Mouse (Mus musculus): Measurements from ENCODE around the gene Asb1. TPM values are rescaled to one million over a fixed set of nuclear protein-coding genes. Genes with fewer than 3 reads are reported as not detected.

Asb1 gene
- polyA plus RNA-seq, 1 experiment from 2014 or later: 6.2 TPM

DNA sequence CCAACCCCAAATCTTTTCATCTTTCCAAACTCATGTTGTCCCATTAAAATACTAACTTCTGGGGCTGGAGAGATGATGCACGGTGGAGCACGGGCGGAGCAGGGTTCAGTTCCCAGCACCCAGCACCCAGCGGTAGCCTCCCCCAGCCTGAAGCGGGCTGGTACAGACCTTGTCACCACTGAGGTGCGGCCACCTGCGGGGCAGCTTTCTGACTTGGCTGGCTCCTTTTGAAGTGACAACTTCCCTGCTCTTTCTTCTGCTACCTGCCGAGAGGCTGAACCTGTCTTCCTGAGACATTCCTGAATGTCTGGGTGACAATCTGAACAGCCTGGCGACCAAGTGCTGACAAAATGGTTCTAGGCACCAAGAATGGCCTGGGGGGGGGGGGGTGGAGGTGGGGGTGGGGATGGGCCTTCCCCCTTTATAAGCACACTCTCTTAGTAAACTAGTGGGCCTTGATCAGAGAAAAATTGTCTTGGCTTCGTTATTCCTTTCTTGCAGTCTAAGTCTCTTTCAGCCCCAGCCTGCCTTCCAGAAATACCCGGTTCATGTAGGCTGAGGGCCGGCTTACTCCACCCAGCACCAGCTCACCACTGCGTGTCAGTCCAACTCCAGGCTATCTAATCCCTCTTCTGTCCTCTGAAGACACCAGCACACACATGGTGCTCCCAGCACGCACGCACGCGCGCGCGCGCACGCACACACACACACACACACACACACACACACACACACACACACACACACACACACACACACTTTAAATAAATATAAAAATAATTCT lies 2.4 kb upstream of the Asb1 start:
- WGBS: 30% methylated on average over 22 of the region's 22 CpGs
- H3K36me3 ChIP-seq (ENCODE audit: control insufficient read depth, insufficient read depth, low read length): no peaks in the 10 kb centered on the region
- no peaks in the 10 kb centered on the region for H3K9me3 ChIP-seq (ENCODE audit: control insufficient read depth, low read length)
- DNase-seq (ENCODE audit: low spot score) (no peak), ATAC-seq (replicated peaks; ENCODE audit: low FRiP score, low TSS enrichment, low read depth) (no peak)
- H3K4me1 ChIP-seq (replicated peaks; ENCODE audit: control insufficient read depth, insufficient read depth, low read length): peaks cover 8% of the 10 kb centered on the region
- H3K9ac ChIP-seq (ENCODE audit: low read length): no peak overlapping the region
- no peak overlapping the region for H3K4me2 ChIP-seq (ENCODE audit: low read length)
- H3K4me3 ChIP-seq (ENCODE audit: low read depth, low read length): no peak overlapping the region
- H3K27me3 ChIP-seq (replicated peaks; ENCODE audit: control insufficient read depth, insufficient read depth, low read length): peaks cover 13% of the 10 kb centered on the region
- H3K27ac ChIP-seq (ENCODE audit: low read depth): no peak overlapping the region

DNA sequence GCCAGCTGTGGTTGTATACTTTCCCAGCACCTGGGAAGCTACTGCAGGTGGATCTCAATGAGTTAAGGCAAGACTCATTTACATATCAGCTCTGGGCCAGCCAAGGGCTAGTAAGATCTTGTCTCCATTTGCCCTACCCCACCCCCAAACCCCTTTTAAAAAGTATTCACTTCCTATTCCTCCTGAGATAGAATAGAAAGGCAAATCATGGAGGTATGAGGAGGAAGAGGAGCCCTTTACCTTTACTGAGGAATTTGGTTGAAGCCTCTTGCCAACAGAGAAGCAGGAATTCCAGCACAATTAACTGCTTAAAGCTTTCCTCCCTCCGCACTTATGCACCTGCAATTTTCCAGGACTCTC lies 1.8 kb upstream of the Asb1 start:
- ATAC-seq (replicated peaks; ENCODE audit: low FRiP score, low TSS enrichment, low read depth) (no peak), DNase-seq (ENCODE audit: low spot score) (no peak)
- no peak overlapping the region for H3K4me3 ChIP-seq (ENCODE audit: low read depth, low read length)
- H3K36me3 ChIP-seq (ENCODE audit: control insufficient read depth, insufficient read depth, low read length): no peaks in the 10 kb centered on the region
- peaks cover 13% of the 10 kb centered on the region for H3K27me3 ChIP-seq (replicated peaks; ENCODE audit: control insufficient read depth, insufficient read depth, low read length)
- 60% methylated on average over 1 of the region's 1 CpGs for WGBS
- H3K4me2 ChIP-seq (ENCODE audit: low read length): no peak overlapping the region
- no peak overlapping the region for H3K9ac ChIP-seq (ENCODE audit: low read length)
- peaks cover 8% of the 10 kb centered on the region for H3K4me1 ChIP-seq (replicated peaks; ENCODE audit: control insufficient read depth, insufficient read depth, low read length)
- H3K9me3 ChIP-seq (ENCODE audit: control insufficient read depth, low read length): no peaks in the 10 kb centered on the region
- H3K27ac ChIP-seq (ENCODE audit: low read depth): no peak overlapping the region

DNA sequence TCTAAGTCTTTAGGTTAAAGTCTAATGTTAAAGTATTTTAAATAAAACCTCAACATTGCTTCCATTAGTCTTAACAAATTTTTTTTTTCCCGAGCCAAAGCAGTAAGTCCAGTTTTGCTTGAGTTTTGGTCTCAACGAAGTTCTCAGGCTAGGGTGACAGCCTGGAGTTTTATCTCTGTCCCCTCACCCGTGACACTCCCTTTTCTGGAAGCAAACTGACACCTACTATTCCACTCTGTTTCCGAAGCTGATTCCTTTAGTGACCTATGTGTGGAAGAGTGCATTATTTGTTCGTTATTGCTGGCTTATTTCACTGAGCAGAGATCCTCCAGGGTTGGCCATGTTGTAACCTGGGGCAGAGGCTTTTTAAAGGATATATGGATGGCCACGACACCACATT lies 1.1 kb upstream of the Asb1 start:
- Histone ChIP-seq H3K27ac (ENCODE audit: low read depth) (no peak overlapping the region), H3K4me3 (ENCODE audit: low read depth, low read length) (no peak overlapping the region)

DNA sequence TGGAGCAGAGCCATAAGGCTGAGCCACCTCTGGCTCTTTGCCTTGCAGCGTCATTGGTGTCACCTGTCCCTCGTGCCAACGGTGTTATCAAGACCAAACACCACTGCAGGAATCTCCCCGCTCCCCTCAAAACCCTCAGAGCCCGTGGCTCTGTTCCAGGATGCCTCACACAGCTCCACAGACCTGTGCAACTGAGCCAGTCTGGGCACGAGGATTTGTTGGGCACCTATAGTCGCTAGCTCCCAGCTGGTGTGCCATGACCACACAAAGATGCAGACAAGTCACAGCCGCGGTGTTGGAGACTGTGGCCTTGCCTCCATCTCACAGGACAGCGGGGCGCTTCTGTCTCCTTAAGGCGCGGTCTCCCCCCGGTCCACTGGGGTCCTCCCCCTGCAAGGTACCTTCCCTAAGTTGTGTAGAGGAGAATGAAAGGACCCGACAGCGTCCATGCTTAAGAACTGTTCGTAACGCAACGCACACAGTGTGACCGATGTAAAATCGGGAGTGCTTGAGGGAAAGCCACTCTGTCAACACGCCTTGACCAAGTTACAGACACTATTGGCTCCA lies 557 bp upstream of the Asb1 start:
- DNase-seq (ENCODE audit: low spot score) (peak; percentile 58), ATAC-seq (replicated peaks; ENCODE audit: low FRiP score, low TSS enrichment, low read depth) (no peak; the same call in none of the 2 replicates)
- no peaks in the 10 kb centered on the region for H3K9me3 ChIP-seq (ENCODE audit: control insufficient read depth, low read length)
- H3K27me3 ChIP-seq (replicated peaks; ENCODE audit: control insufficient read depth, insufficient read depth, low read length): peaks cover 13% of the 10 kb centered on the region
- H3K4me2 ChIP-seq (ENCODE audit: low read length): peak overlapping the region; percentile 65
- peak overlapping the region; percentile 88 for H3K4me3 ChIP-seq (ENCODE audit: low read depth, low read length)
- H3K27ac ChIP-seq (ENCODE audit: low read depth): no peak overlapping the region
- peaks cover 3% of the 10 kb centered on the region; the same call in 1 of the 2 replicates for H3K36me3 ChIP-seq (ENCODE audit: control insufficient read depth, insufficient read depth, low read length)
- WGBS: 3% methylated on average over 22 of the region's 22 CpGs
- H3K4me1 ChIP-seq (replicated peaks; ENCODE audit: control insufficient read depth, insufficient read depth, low read length): peaks cover 8% of the 10 kb centered on the region
- H3K9ac ChIP-seq (ENCODE audit: low read length): no peak overlapping the region

More for the DNA sequence above, 1.1 kb upstream of the Asb1 start:
- Histone ChIP-seq H3K4me1 (replicated peaks; ENCODE audit: control insufficient read depth, insufficient read depth, low read length) (peaks cover 8% of the 10 kb centered on the region), H3K36me3 (ENCODE audit: control insufficient read depth, insufficient read depth, low read length) (no peaks in the 10 kb centered on the region), H3K4me2 (ENCODE audit: low read length) (peak overlapping the region; percentile 65; the same call in 1 of the 2 replicates), H3K9ac (ENCODE audit: low read length) (no peak overlapping the region), H3K27me3 (replicated peaks; ENCODE audit: control insufficient read depth, insufficient read depth, low read length) (peaks cover 13% of the 10 kb centered on the region), H3K9me3 (ENCODE audit: control insufficient read depth, low read length) (no peaks in the 10 kb centered on the region)
- ATAC-seq (replicated peaks; ENCODE audit: low FRiP score, low TSS enrichment, low read depth) (no peak), DNase-seq (ENCODE audit: low spot score) (no peak)
- 30% methylated on average over 6 of the region's 6 CpGs for WGBS

DNA sequence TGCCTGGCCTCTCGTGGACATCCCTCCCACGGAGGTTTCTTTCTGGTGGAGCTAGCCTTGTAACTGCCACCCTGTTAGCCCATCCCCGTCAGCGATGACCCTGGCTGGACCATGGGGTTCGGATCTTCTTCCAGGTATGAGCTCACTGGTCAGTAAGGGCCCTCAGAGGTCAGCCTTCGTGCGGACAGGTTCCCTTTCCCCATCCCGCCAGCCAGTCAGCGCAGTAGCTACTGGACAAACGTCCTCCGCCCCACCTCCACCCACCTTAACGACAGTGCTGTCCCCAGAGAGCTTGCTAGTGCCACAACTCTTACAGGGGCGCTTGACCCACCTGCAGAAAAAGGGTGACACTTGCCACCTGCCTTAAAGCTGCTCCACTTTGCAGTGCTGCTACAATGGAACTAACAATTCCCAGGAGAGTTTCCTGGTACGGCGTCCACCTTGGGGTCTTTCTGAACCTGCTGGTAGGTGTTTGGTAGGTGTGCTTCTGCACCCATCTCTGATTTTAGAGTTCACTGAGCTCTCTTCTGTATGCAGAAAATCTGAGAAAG lies 773 bp downstream of the Asb1 start:
- no peak for DNase-seq (ENCODE audit: low spot score)
- Histone ChIP-seq H3K9ac (ENCODE audit: low read length) (peak overlapping the region; percentile 72), H3K9me3 (ENCODE audit: control insufficient read depth, low read length) (no peaks in the 10 kb centered on the region), H3K4me1 (replicated peaks; ENCODE audit: control insufficient read depth, insufficient read depth, low read length) (peaks cover 8% of the 10 kb centered on the region), H3K36me3 (ENCODE audit: control insufficient read depth, insufficient read depth, low read length) (peaks cover 13% of the 10 kb centered on the region), H3K4me2 (ENCODE audit: low read length) (peak overlapping the region; percentile 65), H3K27ac (ENCODE audit: low read depth) (no peak overlapping the region), H3K4me3 (ENCODE audit: low read depth, low read length) (peak overlapping the region; percentile 88), H3K27me3 (replicated peaks; ENCODE audit: control insufficient read depth, insufficient read depth, low read length) (peaks cover 13% of the 10 kb centered on the region)
- 15% methylated on average over 14 of the region's 15 CpGs for WGBS
- no peak for ATAC-seq (replicated peaks; ENCODE audit: low FRiP score, low TSS enrichment, low read depth)

DNA sequence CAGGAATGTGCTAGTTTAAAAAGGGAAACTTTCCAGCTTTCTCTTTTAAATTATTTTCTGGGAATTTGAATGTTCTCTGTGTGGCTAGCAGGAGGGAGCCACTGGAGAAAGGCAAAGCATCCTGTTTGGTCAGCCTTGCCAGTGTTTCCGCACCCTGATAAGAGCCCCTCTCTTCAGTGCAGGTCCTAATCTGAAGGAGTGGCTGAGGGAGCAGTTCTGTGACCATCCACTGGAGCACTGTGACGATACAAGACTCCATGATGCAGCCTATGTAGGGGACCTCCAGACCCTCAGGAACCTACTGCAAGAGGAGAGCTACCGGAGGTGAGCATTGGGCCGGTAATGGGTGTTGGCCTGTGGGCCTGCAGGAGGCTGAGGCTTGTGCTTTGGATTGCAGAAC lies 3.6 kb downstream of the Asb1 start:
- peaks cover 26% of the 10 kb centered on the region for H3K36me3 ChIP-seq (ENCODE audit: control insufficient read depth, insufficient read depth, low read length)
- H3K27ac ChIP-seq (ENCODE audit: low read depth): no peak overlapping the region
- ATAC-seq (replicated peaks; ENCODE audit: low FRiP score, low TSS enrichment, low read depth) (no peak), DNase-seq (ENCODE audit: low spot score) (no peak)
- no peak overlapping the region for H3K4me2 ChIP-seq (ENCODE audit: low read length)
- no peaks in the 10 kb centered on the region for H3K9me3 ChIP-seq (ENCODE audit: control insufficient read depth, low read length)
- 84% methylated on average over 4 of the region's 4 CpGs for WGBS
- H3K27me3 ChIP-seq (replicated peaks; ENCODE audit: control insufficient read depth, insufficient read depth, low read length): peaks cover 7% of the 10 kb centered on the region
- H3K4me1 ChIP-seq (replicated peaks; ENCODE audit: control insufficient read depth, insufficient read depth, low read length): peaks cover 8% of the 10 kb centered on the region
- H3K4me3 ChIP-seq (ENCODE audit: low read depth, low read length): no peak overlapping the region
- no peak overlapping the region for H3K9ac ChIP-seq (ENCODE audit: low read length)

DNA sequence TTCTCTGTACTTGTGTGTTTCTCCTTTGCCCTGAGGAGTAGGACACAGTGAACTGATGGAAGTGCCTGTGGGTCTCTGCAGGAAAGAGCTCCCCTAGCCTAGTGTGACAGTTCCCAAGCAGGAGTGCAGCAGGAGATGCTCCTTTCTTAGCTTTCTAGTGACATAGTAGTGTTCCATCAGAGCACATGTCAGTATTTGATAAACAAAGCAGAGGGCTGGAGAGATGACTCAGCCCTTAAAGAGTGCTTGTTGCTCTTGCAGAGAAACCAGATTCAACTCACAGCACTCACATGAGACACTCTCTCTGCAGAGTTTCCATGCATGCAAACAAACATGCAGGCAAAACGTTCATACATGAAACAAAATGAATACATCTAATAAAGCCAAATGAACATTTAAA lies 4.9 kb downstream of the Asb1 start:
- H3K4me1 ChIP-seq (replicated peaks; ENCODE audit: control insufficient read depth, insufficient read depth, low read length): peaks cover 8% of the 10 kb centered on the region
- no peak overlapping the region for H3K27ac ChIP-seq (ENCODE audit: low read depth)
- 82% methylated on average over 1 of the region's 1 CpGs for WGBS
- no peak overlapping the region for H3K4me3 ChIP-seq (ENCODE audit: low read depth, low read length)
- H3K27me3 ChIP-seq (replicated peaks; ENCODE audit: control insufficient read depth, insufficient read depth, low read length): no peaks in the 10 kb centered on the region
- DNase-seq (ENCODE audit: low spot score) (no peak), ATAC-seq (replicated peaks; ENCODE audit: low FRiP score, low TSS enrichment, low read depth) (no peak)
- peaks cover 26% of the 10 kb centered on the region for H3K36me3 ChIP-seq (ENCODE audit: control insufficient read depth, insufficient read depth, low read length)
- H3K4me2 ChIP-seq (ENCODE audit: low read length): no peak overlapping the region
- H3K9me3 ChIP-seq (ENCODE audit: control insufficient read depth, low read length): no peaks in the 10 kb centered on the region
- no peak overlapping the region for H3K9ac ChIP-seq (ENCODE audit: low read length)

DNA sequence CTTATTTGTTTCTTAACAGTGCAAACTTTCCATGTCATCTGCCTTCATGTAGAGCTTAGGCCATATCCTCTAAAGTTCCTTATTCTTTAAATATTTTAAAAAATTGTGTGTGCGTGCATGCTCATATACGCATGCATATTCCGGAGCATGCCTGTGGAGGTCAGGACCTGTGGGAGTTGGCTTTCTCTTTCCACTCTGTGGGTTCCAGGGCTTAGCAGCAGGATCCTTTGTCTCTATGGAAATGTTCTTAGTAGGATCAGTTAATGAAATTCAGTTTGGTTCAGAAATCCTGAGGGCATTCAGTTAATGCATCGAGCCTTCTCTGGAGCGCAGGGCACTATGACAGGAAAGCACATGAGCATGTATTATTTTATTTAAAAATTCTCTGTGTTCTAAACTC lies 7.2 kb downstream of the Asb1 start:
- Histone ChIP-seq H3K9ac (ENCODE audit: low read length) (no peak overlapping the region), H3K27ac (ENCODE audit: low read depth) (no peak overlapping the region), H3K36me3 (ENCODE audit: control insufficient read depth, insufficient read depth, low read length) (peaks cover 33% of the 10 kb centered on the region), H3K9me3 (ENCODE audit: control insufficient read depth, low read length) (no peaks in the 10 kb centered on the region), H3K27me3 (replicated peaks; ENCODE audit: control insufficient read depth, insufficient read depth, low read length) (no peaks in the 10 kb centered on the region), H3K4me3 (ENCODE audit: low read depth, low read length) (no peak overlapping the region), H3K4me1 (replicated peaks; ENCODE audit: control insufficient read depth, insufficient read depth, low read length) (no peaks in the 10 kb centered on the region), H3K4me2 (ENCODE audit: low read length) (no peak overlapping the region)
- ATAC-seq (replicated peaks; ENCODE audit: low FRiP score, low TSS enrichment, low read depth) (no peak), DNase-seq (ENCODE audit: low spot score) (no peak)
- 98% methylated on average over 5 of the region's 5 CpGs for whole genome bisulfite sequencing

All from intestine, embryonic 14.5 days (tissue).